Mouse (Mus musculus) myocyte (in vitro differentiated cells): ENCODE results near the gene Hoxb3.

Experiments
- E2F4 ChIP-seq: IDR thresholded peaks from one replicate; pipeline ENCODE4 v1.6.1; 2011; ENCODE audit warnings: mild to moderate bottlenecking, control low read depth, moderate library complexity; ENCODE audit not compliant: insufficient read depth
- MAX ChIP-seq: IDR thresholded peaks from one replicate; pipeline ENCODE4 v1.6.1; 2011; ENCODE audit warnings: low read depth, mild to moderate bottlenecking, control low read depth
- MYOD1 ChIP-seq, 3 experiments: IDR thresholded peaks; one replicate each; pipeline ENCODE4 v1.6.1; 2011; ENCODE audit warnings: control low read depth in 2 of 3, low read depth in 2 of 3, mild to moderate bottlenecking in 2 of 3, moderate library complexity in 1 of 3; ENCODE audit not compliant: insufficient read length in 2 of 3, control insufficient read depth in 1 of 3
- MYOG ChIP-seq, 3 experiments: IDR thresholded peaks; one replicate each; pipeline ENCODE4 v1.6.1; 2011; ENCODE audit warnings: control low read depth in 2 of 3, low read depth in 2 of 3, mild to moderate bottlenecking in 2 of 3; ENCODE audit not compliant: insufficient read length in 2 of 3, control insufficient read depth in 1 of 3, insufficient read depth in 1 of 3
- POLR2A ChIP-seq: IDR thresholded peaks from one replicate; pipeline ENCODE4 v1.6.1; 2011; ENCODE audit warnings: low read depth, mild to moderate bottlenecking, control low read depth, moderate library complexity; ENCODE audit not compliant: insufficient read length
- SRF ChIP-seq: IDR thresholded peaks from one replicate; pipeline ENCODE4 v1.6.1; 2011; ENCODE audit warnings: low read depth; ENCODE audit not compliant: control insufficient read depth, insufficient read length
- TCF12 ChIP-seq: IDR thresholded peaks from one replicate; pipeline ENCODE4 v1.6.1; 2011; ENCODE audit warnings: mild to moderate bottlenecking, control low read depth; ENCODE audit not compliant: poor library complexity, insufficient read depth, severe bottlenecking
- TCF3 ChIP-seq: IDR thresholded peaks from one replicate; pipeline ENCODE4 v1.6.1; 2011; ENCODE audit warnings: low read depth, control low read depth; ENCODE audit not compliant: insufficient read length
- USF1 ChIP-seq: IDR thresholded peaks from one replicate; pipeline ENCODE4 v1.6.1; 2011; ENCODE audit warnings: low read depth, mild to moderate bottlenecking, control low read depth, moderate library complexity

DNA sequence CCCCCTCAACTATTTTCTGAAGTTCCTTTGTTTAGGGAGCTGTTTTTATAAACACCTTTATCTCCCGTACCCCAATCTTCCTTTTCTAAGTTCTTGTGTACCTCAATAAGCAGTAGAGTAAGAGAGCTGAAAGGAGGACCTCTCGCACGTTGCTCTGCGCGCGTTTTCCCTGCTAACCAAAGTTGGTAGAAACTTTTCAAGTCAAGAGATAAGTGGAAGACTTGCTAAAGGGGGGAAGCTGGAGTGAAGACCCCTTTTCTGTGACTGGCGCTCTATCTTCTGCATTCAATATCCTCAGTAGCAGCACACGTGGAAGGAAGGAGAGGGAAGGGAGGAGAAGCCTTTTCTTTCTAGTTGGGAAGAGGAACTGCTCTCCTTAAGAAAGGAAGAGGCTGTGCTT lies 1.8 kb downstream of the Hoxb3 start:
- TF ChIP-seq MAX (no peak), TCF3 (no peak), USF1 (no peak), POLR2A (no peak), MYOG (IDR thresholded peaks at IDR 0.05; ENCODE audit: control insufficient read depth in 1 of 3, insufficient read depth in 1 of 3, insufficient read length in 2 of 3, low read depth in 2 of 3) (no peak), SRF (no peak), E2F4 (no peak), TCF12 (no peak), MYOD1 (IDR thresholded peaks at IDR 0.05; ENCODE audit: control insufficient read depth in 1 of 3, insufficient read length in 2 of 3, low read depth in 2 of 3) (no peak)
